Mouse (Mus musculus) liver, adult 2 months (tissue): ENCODE measurements at regions not wholly inside any gene's neighbourhood (a gene's known extent, or its start where the extent isn't known, plus 50 kb on each side); places are given as distances from the start of the nearest gene placed in this dataset.

Source experiments
- DNase-seq: peaks from one replicate; pipeline ENCODE4 v3.0.0-alpha.2; 2011; ENCODE audit warnings: low read depth, low spot score; ENCODE audit errors: extremely low read depth
- H3K27ac ChIP-seq: fragments of 200-500 bp; replicated peaks from 2 replicates; pipeline ENCODE4 v1.5.1; 2012; ENCODE audit warnings: low read depth, mild to moderate bottlenecking, control low read depth, inconsistent platforms, low read length; ENCODE audit not compliant: insufficient read depth
- H3K27me3 ChIP-seq: fragments of 200-500 bp; 2 replicates; pipeline ENCODE4 v1.6.1; 2012; ENCODE audit warnings: mild to moderate bottlenecking, moderate library complexity, low read length, inconsistent platforms; ENCODE audit not compliant: control insufficient read depth, insufficient read depth
- H3K36me3 ChIP-seq: fragments of 200-500 bp; 2 replicates; pipeline ENCODE4 v1.6.1; 2012; ENCODE audit warnings: low read length, inconsistent platforms; ENCODE audit not compliant: control insufficient read depth, insufficient read depth
- H3K4me1 ChIP-seq: fragments of 200-500 bp; 2 replicates; pipeline ENCODE4 v1.6.1; 2011; ENCODE audit warnings: low read length; ENCODE audit not compliant: control insufficient read depth, insufficient read depth
- H3K4me3 ChIP-seq: fragments of 200-500 bp; 2 replicates; pipeline ENCODE4 v1.5.1; 2011; ENCODE audit warnings: low read depth, mild to moderate bottlenecking, control low read depth, low read length, moderate library complexity; ENCODE audit not compliant: insufficient read depth
- H3K79me2 ChIP-seq: fragments of 200-500 bp; 2 replicates; pipeline ENCODE4 v1.6.1; 2012; ENCODE audit warnings: inconsistent platforms, mild to moderate bottlenecking, low read length, moderate library complexity; ENCODE audit not compliant: control insufficient read depth, insufficient read depth
- H3K9ac ChIP-seq: fragments of 200-500 bp; 2 replicates; pipeline ENCODE4 v1.6.1; 2012; ENCODE audit warnings: low read depth, mild to moderate bottlenecking, control low read depth, inconsistent platforms, low read length
- CTCF ChIP-seq: fragments of 200-500 bp; IDR thresholded peaks from 2 replicates; pipeline ENCODE4 v1.5.1; 2011; ENCODE audit warnings: low read depth, low read length, control low read depth
- POLR2A ChIP-seq: fragments of 200-500 bp; IDR thresholded peaks from 2 replicates; pipeline ENCODE4 v1.6.1; 2011; ENCODE audit warnings: low read length, control low read depth; ENCODE audit not compliant: insufficient read depth; ENCODE audit errors: extremely low read depth
- WGBS: fragments of 180-500 bp; shearing (Covaris S2); methylation state at CpG from one replicate; pipeline ENCODE4 v1.1.7; 2018; 5-methylcytosine and 5-hydroxymethylcytosine counted together

GRCm38 (mm10) chrX:96876239-96876638 is 163.0 kb downstream of the Gpr165 start:
- Histone ChIP-seq H3K27ac (no peak overlapping the region), H3K4me1 (no peaks in the 10 kb centered on the region), H3K79me2 (no peaks in the 10 kb centered on the region), H3K4me3 (no peak overlapping the region), H3K27me3 (no peaks in the 10 kb centered on the region), H3K9ac (no peak overlapping the region), H3K36me3 (no peaks in the 10 kb centered on the region)
- TF ChIP-seq CTCF (no peak), POLR2A (no peak)
- 60% methylated on average over 2 of the region's 2 CpGs for WGBS
- DNase-seq = no peak

DNA sequence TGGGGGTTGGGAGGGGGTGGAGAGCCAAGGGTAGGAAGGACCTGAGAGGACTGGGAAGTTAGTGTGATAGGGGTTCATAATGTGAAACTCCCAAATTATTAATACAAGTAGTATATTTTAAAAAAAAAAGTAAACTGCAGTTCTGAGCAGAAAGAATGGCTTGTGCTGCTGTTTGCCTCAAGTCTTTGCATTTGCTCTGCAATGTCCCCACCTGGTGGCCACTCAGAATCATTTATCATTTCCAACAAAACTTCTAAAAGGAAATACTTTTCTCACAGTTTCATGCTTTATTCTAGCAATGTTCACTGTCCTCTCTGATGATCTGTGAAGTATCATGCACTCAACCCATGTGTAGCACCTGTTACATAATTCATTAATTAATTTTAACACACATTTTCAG is 165.5 kb downstream of the Gpr165 start:
- H3K4me1 ChIP-seq = no peaks in the 10 kb centered on the region
- H3K9ac ChIP-seq = no peak overlapping the region
- no peak overlapping the region for H3K27ac ChIP-seq
- no peaks in the 10 kb centered on the region for H3K36me3 ChIP-seq
- no peaks in the 10 kb centered on the region for H3K27me3 ChIP-seq
- H3K79me2 ChIP-seq = no peaks in the 10 kb centered on the region
- no peak overlapping the region for H3K4me3 ChIP-seq
- TF ChIP-seq CTCF (no peak), POLR2A (no peak)
- DNase-seq = peak; percentile 0

- no peak for TF ChIP-seq POLR2A
- H3K36me3 ChIP-seq = no peaks in the 10 kb centered on the region
- no peak for DNase-seq
- H3K27me3 ChIP-seq = no peaks in the 10 kb centered on the region
- H3K79me2 ChIP-seq = no peaks in the 10 kb centered on the region
- H3K4me1 ChIP-seq = no peaks in the 10 kb centered on the region
- 48% methylated on average over 2 of the region's 2 CpGs for WGBS
- no peak overlapping the region for H3K4me3 ChIP-seq
- H3K9ac ChIP-seq = no peak overlapping the region
- no peak overlapping the region for H3K27ac ChIP-seq
Observed at GRCm38 (mm10) chrX:96879154-96879553, 165.9 kb downstream of the Gpr165 start.

GRCm38 (mm10) chrX:96900636-96901035 is 171.8 kb upstream of the Pgr15l start:
- Histone ChIP-seq H3K4me1 (no peaks in the 10 kb centered on the region), H3K4me3 (no peak overlapping the region), H3K36me3 (no peaks in the 10 kb centered on the region), H3K79me2 (no peaks in the 10 kb centered on the region), H3K9ac (no peak overlapping the region), H3K27me3 (no peaks in the 10 kb centered on the region), H3K27ac (no peak overlapping the region)
- TF ChIP-seq POLR2A (no peak), CTCF (no peak)
- peak; percentile 10 for DNase-seq
- 3% methylated on average over 3 of the region's 3 CpGs for WGBS
